Mouse (Mus musculus) effector memory CD4-positive, alpha-beta T cell, adult 7 months (primary cell): ENCODE measurements around the gene Smim10l1. TPM values are rescaled to one million over a fixed set of nuclear protein-coding genes. Genes with fewer than 3 reads are reported as not detected.

Experiments used
- polyA plus RNA-seq: library from polyadenylated mRNA; unstranded; fragments of 100-300 nt; shearing (Covaris generic); gene quantifications from one replicate; pipeline ENCODE4 v1.2.1, GENCODE M21; 2017

Smim10l1 gene
- polyA plus RNA-seq: 32.5 TPM

GRCm38 (mm10) chr6:133104609-133104921, at the start of gene Smim10l1:
Gene Smim10l1, plus strand, starts transcription at chr6:133104909.

GRCm38 (mm10) chr6:133055716-133056115, 49.0 kb upstream of the Smim10l1 start, which contains the start of gene Tas2r140:
Gene Tas2r140, minus strand, starts transcription at chr6:133055816.

Other genes with a start within 250 kb of the Smim10l1 start
- gene Tas2r116, start 249.5 kb upstream of the Smim10l1 start, polyA plus RNA-seq: not detected
- not detected for gene Tas2r110, start 236.9 kb upstream of the Smim10l1 start, polyA plus RNA-seq
- gene Tas2r113, start 211.9 kb upstream of the Smim10l1 start, polyA plus RNA-seq: not detected
- gene Tas2r125, start 195.3 kb upstream of the Smim10l1 start, polyA plus RNA-seq: not detected
- gene Tas2r129, start 153.8 kb upstream of the Smim10l1 start, polyA plus RNA-seq: not detected
- gene Tas2r131, start 147.0 kb upstream of the Smim10l1 start, polyA plus RNA-seq: not detected
- gene Tas2r109, start 123.9 kb upstream of the Smim10l1 start, polyA plus RNA-seq: not detected
- 0.55 TPM for gene Tas2r103, start 67.8 kb upstream of the Smim10l1 start, polyA plus RNA-seq
- not detected for gene Tas2r140, start 49.1 kb upstream of the Smim10l1 start, polyA plus RNA-seq
- 0.82 TPM for gene 5530400C23Rik, start 187.3 kb downstream of the Smim10l1 start, polyA plus RNA-seq